Mouse (Mus musculus) liver, postnatal 0 days (tissue): ENCODE results near the gene Lypd6b. TPM values are rescaled to one million over a fixed set of nuclear protein-coding genes. Genes with fewer than 3 reads are reported as not detected.

Experiments
- ATAC-seq: fragments of 200-750 bp; cut with Nextera tagmentation; 2 replicates; pipeline ENCODE4 v1.8.0; 2017; ENCODE audit warnings: mild to moderate bottlenecking, moderate library complexity
- DNase-seq: peaks from one replicate; pipeline ENCODE4 v3.0.0-alpha.2; 2016
- H3K27ac ChIP-seq: fragments of 300-500 bp; sonication (generic); 2 replicates; pipeline ENCODE4 v1.5.1; 2014; ENCODE audit warnings: antibody characterized with exemption, moderate library complexity, mild to moderate bottlenecking, low read depth
- H3K27me3 ChIP-seq: fragments of 300-500 bp; sonication (generic); 2 replicates; pipeline ENCODE4 v1.6.1; 2014; ENCODE audit warnings: low read length, control low read depth, mixed read lengths; ENCODE audit not compliant: insufficient read depth
- H3K36me3 ChIP-seq: fragments of 300-500 bp; sonication (generic); replicated peaks from 2 replicates; pipeline ENCODE4 v1.6.1; 2014; ENCODE audit warnings: mild to moderate bottlenecking, control low read depth, low read length, moderate library complexity, mixed read lengths; ENCODE audit not compliant: insufficient read depth
- H3K4me1 ChIP-seq: fragments of 300-500 bp; sonication (generic); 2 replicates; pipeline ENCODE4 v1.6.1; 2014; ENCODE audit warnings: antibody characterized with exemption, mild to moderate bottlenecking, control low read depth; ENCODE audit not compliant: insufficient read depth
- H3K4me2 ChIP-seq: fragments of 300-500 bp; sonication (generic); 2 replicates; pipeline ENCODE4 v1.6.1; 2014; ENCODE audit warnings: low read depth, mild to moderate bottlenecking, low read length, moderate library complexity, mixed read lengths
- H3K4me3 ChIP-seq: fragments of 300-500 bp; sonication (generic); 2 replicates; pipeline ENCODE4 v1.5.1; 2014; ENCODE audit warnings: low read depth, low read length
- H3K9ac ChIP-seq: fragments of 300-500 bp; sonication (generic); replicated peaks from 2 replicates; pipeline ENCODE4 v1.6.1; 2014; ENCODE audit warnings: mild to moderate bottlenecking, moderate library complexity
- H3K9me3 ChIP-seq: fragments of 300-500 bp; sonication (generic); 2 replicates; pipeline ENCODE4 v1.6.1; 2016; ENCODE audit warnings: mild to moderate bottlenecking, control low read depth, low read length, mixed read lengths
- CTCF ChIP-seq: sonication (generic); IDR thresholded peaks from 2 replicates; pipeline ENCODE4 v1.5.1; 2016; ENCODE audit warnings: antibody characterized with exemption, low read depth
- EP300 ChIP-seq: IDR thresholded peaks from 2 replicates; pipeline ENCODE4 v1.6.1; 2016; ENCODE audit warnings: antibody characterized with exemption, low read depth, mild to moderate bottlenecking
- WGBS: fragments of 180-500 bp; shearing (Covaris S2); extraction: QIAGEN DNeasy Blood & Tissue Kit; methylation state at CpG from one replicate; pipeline ENCODE4 v1.1.7; 2014; ENCODE audit not compliant: insufficient replicate concordance; 5-methylcytosine and 5-hydroxymethylcytosine counted together
- polyA plus RNA-seq: library from polyadenylated mRNA; unstranded; fragments of >200 nt; fragmentation: Nextera tagmentation; extraction: Ambion mirVana; gene quantifications from 2 replicates; pipeline ENCODE4 v1.2.1, GENCODE M21; 2015

Lypd6b gene
- polyA plus RNA-seq, 1 experiment from 2014 or later, result not detected

- no peaks in the 10 kb centered on the region for H3K9me3 ChIP-seq
- H3K27ac ChIP-seq, result no peak overlapping the region
- H3K4me3 ChIP-seq, result no peak overlapping the region
- TF ChIP-seq EP300 (no peak), CTCF (no peak)
- ATAC-seq, result no peak
- no peaks in the 10 kb centered on the region for H3K4me1 ChIP-seq
- no peak for DNase-seq
- no peaks in the 10 kb centered on the region for H3K36me3 ChIP-seq
- H3K27me3 ChIP-seq, result no peaks in the 10 kb centered on the region
- H3K4me2 ChIP-seq, result no peak overlapping the region
- no peak overlapping the region for H3K9ac ChIP-seq
- 75% methylated on average over 10 of the region's 10 CpGs for WGBS
Observed at GRCm38 (mm10) chr2:49978606-49979005, 191.1 kb downstream of the Lypd6b start.

GRCm38 (mm10) chr2:49979991-49980390 is 192.5 kb downstream of the Lypd6b start:
- Histone ChIP-seq H3K27me3 (no peaks in the 10 kb centered on the region), H3K4me3 (no peak overlapping the region), H3K9me3 (no peaks in the 10 kb centered on the region), H3K9ac (no peak overlapping the region), H3K4me1 (no peaks in the 10 kb centered on the region), H3K4me2 (no peak overlapping the region), H3K27ac (no peak overlapping the region), H3K36me3 (no peaks in the 10 kb centered on the region)
- DNase-seq, result no peak
- ATAC-seq, result no peak
- 75% methylated on average over 3 of the region's 3 CpGs for WGBS
- TF ChIP-seq EP300 (no peak), CTCF (no peak)

GRCm38 (mm10) chr2:49983021-49983420 is 195.5 kb downstream of the Lypd6b start:
- DNase-seq (no peak), ATAC-seq (no peak)
- H3K4me2 ChIP-seq, result no peak overlapping the region
- WGBS, result 63% methylated on average over 5 of the region's 5 CpGs
- no peak overlapping the region for H3K4me3 ChIP-seq
- no peaks in the 10 kb centered on the region for H3K36me3 ChIP-seq
- H3K27ac ChIP-seq, result no peak overlapping the region
- H3K9me3 ChIP-seq, result no peaks in the 10 kb centered on the region
- H3K9ac ChIP-seq, result no peak overlapping the region
- TF ChIP-seq EP300, result no peak
- no peaks in the 10 kb centered on the region for H3K27me3 ChIP-seq
- H3K4me1 ChIP-seq, result no peaks in the 10 kb centered on the region

GRCm38 (mm10) chr2:49984780-49985179 is 197.3 kb downstream of the Lypd6b start:
- 50% methylated on average over 3 of the region's 3 CpGs for WGBS
- no peak overlapping the region for H3K9ac ChIP-seq
- TF ChIP-seq EP300 (no peak), CTCF (no peak)
- H3K4me2 ChIP-seq, result no peak overlapping the region
- no peaks in the 10 kb centered on the region for H3K27me3 ChIP-seq
- H3K36me3 ChIP-seq, result no peaks in the 10 kb centered on the region
- no peak overlapping the region for H3K27ac ChIP-seq
- no peak overlapping the region for H3K4me3 ChIP-seq
- no peaks in the 10 kb centered on the region for H3K9me3 ChIP-seq
- DNase-seq (no peak), ATAC-seq (no peak)
- H3K4me1 ChIP-seq, result no peaks in the 10 kb centered on the region

GRCm38 (mm10) chr2:49995841-49996240 is 208.4 kb downstream of the Lypd6b start:
- ATAC-seq (no peak), DNase-seq (no peak)
- Histone ChIP-seq H3K36me3 (no peaks in the 10 kb centered on the region), H3K4me1 (no peaks in the 10 kb centered on the region), H3K9me3 (no peaks in the 10 kb centered on the region), H3K27me3 (no peaks in the 10 kb centered on the region), H3K4me2 (no peak overlapping the region), H3K9ac (no peak overlapping the region), H3K4me3 (no peak overlapping the region), H3K27ac (no peak overlapping the region)
- TF ChIP-seq EP300, result no peak
- TF ChIP-seq CTCF, result no peak
- WGBS, result 62% methylated on average over 4 of the region's 4 CpGs

GRCm38 (mm10) chr2:49997216-49997615 is 209.7 kb downstream of the Lypd6b start:
- Histone ChIP-seq H3K4me3 (no peak overlapping the region), H3K9me3 (no peaks in the 10 kb centered on the region), H3K9ac (no peak overlapping the region), H3K27me3 (no peaks in the 10 kb centered on the region), H3K4me1 (no peaks in the 10 kb centered on the region), H3K36me3 (no peaks in the 10 kb centered on the region), H3K27ac (no peak overlapping the region), H3K4me2 (no peak overlapping the region)
- ATAC-seq (no peak), DNase-seq (no peak)
- 80% methylated on average over 1 of the region's 1 CpGs for WGBS
- TF ChIP-seq CTCF (no peak), EP300 (no peak)

Other genes with a start within 250 kb of the Lypd6b start
- 0.12 and 0.13 TPM in 2 replicates for gene Kif5c, start 168.4 kb upstream of the Lypd6b start, polyA plus RNA-seq